Mouse (Mus musculus) lung, adult 2 months (tissue): ENCODE measurements around the gene Tec.

ENCODE experiments used
- CTCF ChIP-seq: fragments of 200-500 bp; IDR thresholded peaks from 2 replicates; pipeline ENCODE4 v1.5.1; 2011; ENCODE audit warnings: mild to moderate bottlenecking, low read length, control low read depth; ENCODE audit not compliant: insufficient read depth
- POLR2A ChIP-seq: fragments of 200-500 bp; IDR thresholded peaks from 2 replicates; pipeline ENCODE4 v1.6.1; 2011; ENCODE audit warnings: low read depth, mild to moderate bottlenecking, control low read depth, low read length, borderline replicate concordance; ENCODE audit errors: extremely low read depth

DNA sequence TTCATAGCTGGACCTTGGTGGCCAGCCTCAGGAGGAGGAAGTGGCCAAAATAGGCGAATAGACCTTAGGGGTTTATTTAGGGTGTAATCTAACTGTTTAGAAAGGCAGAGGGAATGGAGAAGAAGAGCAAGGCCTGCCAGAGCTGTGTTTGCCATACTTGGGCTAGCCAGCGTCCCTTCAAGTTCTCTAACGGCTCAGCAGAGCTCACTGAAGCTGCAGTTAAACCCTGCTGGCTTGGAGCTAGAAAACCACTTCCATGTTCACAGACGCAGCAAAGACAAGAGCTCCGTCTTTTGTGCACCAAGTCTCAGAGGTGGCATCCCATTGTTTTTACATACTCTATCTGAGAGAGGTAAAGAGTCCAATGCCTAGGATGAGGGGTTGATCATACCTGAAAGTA lies 118.1 kb downstream of the Tec start:
- TF ChIP-seq CTCF (no peak), POLR2A (no peak)
